Mouse (Mus musculus) heart, postnatal 0 days (tissue): ENCODE results near the gene Zbtb16. TPM values are rescaled to one million over a fixed set of nuclear protein-coding genes. Genes with fewer than 3 reads are reported as not detected.

Experiments
- ATAC-seq: fragments of 200-750 bp; cut with Nextera tagmentation; 2 replicates; pipeline ENCODE4 v1.8.0; 2017; ENCODE audit warnings: low read depth, moderate number of reproducible peaks, moderate library complexity; ENCODE audit not compliant: insufficient read depth
- DNase-seq: peaks from one replicate; pipeline ENCODE4 v3.0.0-alpha.2; 2016; ENCODE audit warnings: low spot score
- H3K27ac ChIP-seq: fragments of 300-500 bp; sonication (generic); 2 replicates; pipeline ENCODE4 v1.5.1; 2014; ENCODE audit warnings: low read depth, mild to moderate bottlenecking
- H3K27me3 ChIP-seq: fragments of 300-500 bp; sonication (generic); 2 replicates; pipeline ENCODE4 v1.6.1; 2014; ENCODE audit warnings: low read length, mixed read lengths; ENCODE audit not compliant: control insufficient read depth, insufficient read depth
- H3K36me3 ChIP-seq: fragments of 300-500 bp; sonication (generic); replicated peaks from 2 replicates; pipeline ENCODE4 v1.6.1; 2014; ENCODE audit warnings: low read length, mixed read lengths; ENCODE audit not compliant: control insufficient read depth, insufficient read depth
- H3K4me1 ChIP-seq: fragments of 300-500 bp; sonication (generic); 2 replicates; pipeline ENCODE4 v1.6.1; 2014; ENCODE audit warnings: antibody characterized with exemption; ENCODE audit not compliant: control insufficient read depth, insufficient read depth
- H3K4me2 ChIP-seq: fragments of 300-500 bp; sonication (generic); 2 replicates; pipeline ENCODE4 v1.6.1; 2014; ENCODE audit warnings: low read depth, mild to moderate bottlenecking, low read length, moderate library complexity
- H3K4me3 ChIP-seq: fragments of 300-500 bp; sonication (generic); 2 replicates; pipeline ENCODE4 v1.5.1; 2014; ENCODE audit warnings: low read depth, low read length
- H3K9ac ChIP-seq: fragments of 300-500 bp; sonication (generic); replicated peaks from 2 replicates; pipeline ENCODE4 v1.6.1; 2014; ENCODE audit warnings: low read depth, low read length, mixed read lengths
- H3K9me3 ChIP-seq: fragments of 300-500 bp; sonication (generic); replicated peaks from 2 replicates; pipeline ENCODE4 v1.6.1; 2016; ENCODE audit warnings: low read length; ENCODE audit not compliant: control insufficient read depth
- CTCF ChIP-seq: IDR thresholded peaks from 2 replicates; pipeline ENCODE4 v1.5.1; 2016; ENCODE audit warnings: antibody characterized with exemption, control low read depth, low read depth
- EP300 ChIP-seq: IDR thresholded peaks from 2 replicates; pipeline ENCODE4 v1.6.1; 2016; ENCODE audit warnings: antibody characterized with exemption, low read depth
- WGBS: fragments of 180-500 bp; shearing (Covaris S2); extraction: QIAGEN DNeasy Blood & Tissue Kit; methylation state at CpG from one replicate; pipeline ENCODE4 v1.1.7; 2014; 5-methylcytosine and 5-hydroxymethylcytosine counted together
- polyA plus RNA-seq: library from polyadenylated mRNA; unstranded; fragments of >200 nt; fragmentation: Nextera tagmentation; extraction: Ambion mirVana; gene quantifications from 2 replicates; pipeline ENCODE4 v1.2.1, GENCODE M21; 2015
- total RNA-seq: library from RNA; depleted of rRNA; stranded (reverse); fragments of >200 nt; gene quantifications from 2 replicates; pipeline ENCODE4 v1.2.3, GENCODE M21; 2014; ENCODE audit warnings: low replicate concordance

Zbtb16 gene
- total and polyA plus RNA-seq, 2 experiments from 2014 or later, result 5.0 to 54.7 TPM

GRCm38 (mm10) chr9:48670156-48670555, 165.9 kb downstream of the Zbtb16 start:
- Histone ChIP-seq H3K4me2 (no peak overlapping the region), H3K27me3 (no peaks in the 10 kb centered on the region), H3K27ac (no peak overlapping the region), H3K9ac (no peak overlapping the region), H3K36me3 (no peaks in the 10 kb centered on the region), H3K9me3 (no peaks in the 10 kb centered on the region), H3K4me1 (peaks cover 18% of the 10 kb centered on the region), H3K4me3 (no peak overlapping the region)
- no peak for DNase-seq
- ATAC-seq, result no peak
- WGBS, result 84% methylated on average over 13 of the region's 13 CpGs
- no peak for TF ChIP-seq CTCF
- no peak for TF ChIP-seq EP300

- no peaks in the 10 kb centered on the region for H3K9me3 ChIP-seq
- no peak overlapping the region for H3K9ac ChIP-seq
- H3K36me3 ChIP-seq, result no peaks in the 10 kb centered on the region
- no peak for TF ChIP-seq EP300
- TF ChIP-seq CTCF, result no peak
- ATAC-seq, result no peak
- no peaks in the 10 kb centered on the region for H3K27me3 ChIP-seq
- peaks cover 13% of the 10 kb centered on the region for H3K4me1 ChIP-seq
- 89% methylated on average over 10 of the region's 10 CpGs for WGBS
- DNase-seq, result no peak
- no peak overlapping the region for H3K27ac ChIP-seq
- H3K4me2 ChIP-seq, result no peak overlapping the region
- H3K4me3 ChIP-seq, result no peak overlapping the region
These were observed 166.3 kb downstream of the Zbtb16 start for GRCm38 (mm10) chr9:48669672-48670071.

- DNase-seq (no peak), ATAC-seq (no peak)
- H3K9me3 ChIP-seq, result no peaks in the 10 kb centered on the region
- TF ChIP-seq EP300 (no peak), CTCF (no peak)
- no peaks in the 10 kb centered on the region for H3K4me1 ChIP-seq
- no peaks in the 10 kb centered on the region for H3K27me3 ChIP-seq
- peaks cover 9% of the 10 kb centered on the region; the same call in 1 of the 2 replicates for H3K36me3 ChIP-seq
- WGBS, result 86% methylated on average over 3 of the region's 3 CpGs
- H3K4me2 ChIP-seq, result no peak overlapping the region
- H3K4me3 ChIP-seq, result no peak overlapping the region
- H3K27ac ChIP-seq, result no peak overlapping the region
- H3K9ac ChIP-seq, result no peak overlapping the region
These were observed 169.3 kb downstream of the Zbtb16 start for GRCm38 (mm10) chr9:48666702-48667101.

- no peak overlapping the region for H3K9ac ChIP-seq
- TF ChIP-seq CTCF (no peak), EP300 (no peak)
- H3K4me1 ChIP-seq, result no peaks in the 10 kb centered on the region
- DNase-seq (no peak), ATAC-seq (no peak)
- H3K4me2 ChIP-seq, result no peak overlapping the region
- H3K36me3 ChIP-seq, result peaks cover 30% of the 10 kb centered on the region
- H3K4me3 ChIP-seq, result no peak overlapping the region
- H3K9me3 ChIP-seq, result peaks cover 4% of the 10 kb centered on the region
- WGBS, result 74% methylated on average over 13 of the region's 13 CpGs
- H3K27ac ChIP-seq, result no peak overlapping the region
- H3K27me3 ChIP-seq, result no peaks in the 10 kb centered on the region
These were observed 173.0 kb downstream of the Zbtb16 start for GRCm38 (mm10) chr9:48663052-48663433.

- WGBS, result 61% methylated on average over 15 of the region's 15 CpGs
- peaks cover 4% of the 10 kb centered on the region for H3K9me3 ChIP-seq
- H3K9ac ChIP-seq, result no peak overlapping the region
- H3K27ac ChIP-seq, result no peak overlapping the region
- no peak for DNase-seq
- H3K4me3 ChIP-seq, result no peak overlapping the region
- H3K4me2 ChIP-seq, result no peak overlapping the region
- no peak for TF ChIP-seq CTCF
- no peak for TF ChIP-seq EP300
- no peaks in the 10 kb centered on the region for H3K27me3 ChIP-seq
- no peak for ATAC-seq
- peaks cover 31% of the 10 kb centered on the region for H3K36me3 ChIP-seq
- H3K4me1 ChIP-seq, result no peaks in the 10 kb centered on the region
These were observed 173.5 kb downstream of the Zbtb16 start for GRCm38 (mm10) chr9:48662361-48663051.
